Mouse (Mus musculus) kidney, adult 2 months (tissue): ENCODE results near the gene Cope. TPM values are rescaled to one million over a fixed set of nuclear protein-coding genes. Genes with fewer than 3 reads are reported as not detected.

Source experiments
- DNase-seq: peaks from one replicate; pipeline ENCODE4 v3.0.0; 2021
- H3K27ac ChIP-seq: fragments of 200-500 bp; 2 replicates; pipeline ENCODE4 v1.5.1; 2012; ENCODE audit warnings: low read depth, low read length, control low read depth, inconsistent platforms; ENCODE audit not compliant: insufficient read depth
- H3K27me3 ChIP-seq: fragments of 200-500 bp; replicated peaks from 2 replicates; pipeline ENCODE4 v1.6.1; 2012; ENCODE audit warnings: mild to moderate bottlenecking, moderate library complexity, low read length, inconsistent platforms; ENCODE audit not compliant: control insufficient read depth, insufficient read depth
- H3K36me3 ChIP-seq: fragments of 200-500 bp; 2 replicates; pipeline ENCODE4 v1.6.1; 2012; ENCODE audit warnings: mild to moderate bottlenecking, moderate library complexity, low read length, inconsistent platforms; ENCODE audit not compliant: control insufficient read depth, insufficient read depth
- H3K4me1 ChIP-seq: fragments of 200-500 bp; 2 replicates; pipeline ENCODE4 v1.6.1; 2011; ENCODE audit warnings: low read length; ENCODE audit not compliant: control insufficient read depth, insufficient read depth
- H3K4me3 ChIP-seq: fragments of 200-500 bp; 2 replicates; pipeline ENCODE4 v1.5.1; 2011; ENCODE audit warnings: mild to moderate bottlenecking, low read depth, low read length, control low read depth; ENCODE audit not compliant: insufficient read depth
- CTCF ChIP-seq: fragments of 200-500 bp; conservative IDR thresholded peaks from 2 replicates; pipeline ENCODE4 v1.5.1; 2011; ENCODE audit warnings: low read depth, mild to moderate bottlenecking, control low read depth, low read length, moderate library complexity, mixed read lengths; ENCODE audit not compliant: insufficient read depth, insufficient read length
- POLR2A ChIP-seq: fragments of 200-500 bp; IDR thresholded peaks from one replicate; pipeline ENCODE4 v1.6.1; 2011; ENCODE audit warnings: low read depth, low read length, control low read depth
- WGBS: fragments of 180-500 bp; shearing (Covaris S2); methylation state at CpG from one replicate; pipeline ENCODE4 v1.1.7; 2018; 5-methylcytosine and 5-hydroxymethylcytosine counted together
- polyA plus RNA-seq: library from polyadenylated mRNA; depleted of rRNA; stranded (reverse); fragments of >200 nt; gene quantifications from 2 replicates; pipeline ENCODE4 v1.2.3, GENCODE M21; 2012

The Cope gene
- polyA plus RNA-seq, 1 experiment: 277 TPM

DNA sequence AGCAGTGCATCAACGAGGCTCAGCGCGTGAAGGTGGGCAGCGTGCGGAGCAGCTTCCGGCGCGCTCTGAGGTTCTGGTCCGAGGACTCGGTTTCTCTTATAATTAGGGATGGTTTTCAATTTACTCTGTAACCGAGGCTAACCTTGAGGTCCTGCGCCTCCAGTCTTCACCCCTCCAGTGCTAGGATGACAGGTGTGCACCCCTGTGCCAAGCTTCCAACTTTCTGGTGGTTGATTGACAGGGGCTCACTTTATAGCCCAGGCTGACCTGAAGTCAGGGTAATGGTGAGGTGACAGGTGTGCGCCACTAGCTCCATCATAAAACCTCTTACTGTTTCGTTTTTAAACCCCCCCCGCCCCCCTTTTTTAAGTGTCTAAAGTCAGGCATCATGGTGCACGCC is 583 bp downstream of the Cope start:
- no peaks in the 10 kb centered on the region for H3K27me3 ChIP-seq
- no peak for TF ChIP-seq POLR2A
- no peak for TF ChIP-seq CTCF
- peaks cover 6% of the 10 kb centered on the region for H3K4me1 ChIP-seq
- WGBS: 2% methylated on average over 16 of the region's 16 CpGs
- H3K27ac ChIP-seq: peak overlapping the region; percentile 93
- DNase-seq: no peak
- H3K4me3 ChIP-seq: peak overlapping the region; percentile 95
- H3K36me3 ChIP-seq: no peaks in the 10 kb centered on the region

- Histone ChIP-seq H3K4me3 (no peak overlapping the region), H3K27me3 (no peaks in the 10 kb centered on the region), H3K27ac (no peak overlapping the region), H3K36me3 (no peaks in the 10 kb centered on the region), H3K4me1 (no peaks in the 10 kb centered on the region)
- DNase-seq: no peak
- 40% methylated on average over 2 of the region's 2 CpGs for WGBS
- peak; percentile 56 for TF ChIP-seq CTCF
- TF ChIP-seq POLR2A: no peak
Observed at GRCm38 (mm10) chr8:70309311-70309710, 7.0 kb downstream of the Cope start.

DNA sequence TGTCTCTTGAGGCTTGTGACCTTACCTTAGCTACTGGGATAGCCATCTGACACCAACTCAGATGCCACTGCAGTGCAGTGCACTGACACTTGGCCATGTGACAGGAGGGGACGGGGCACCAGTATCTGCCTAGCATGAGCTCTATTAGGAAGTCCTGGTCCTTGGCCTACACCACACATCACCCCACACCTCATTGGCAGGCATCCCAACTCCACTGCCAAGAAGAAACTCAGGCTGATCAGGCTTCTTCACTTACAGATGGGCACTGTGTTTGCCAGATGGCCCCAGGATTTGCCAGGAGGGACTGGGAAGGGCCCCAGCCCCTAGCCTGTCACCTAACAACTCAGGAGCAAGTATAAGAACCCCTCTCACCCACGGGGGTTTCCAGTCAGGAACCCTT is 11.1 kb downstream of the Cope start:
- no peak overlapping the region for H3K27ac ChIP-seq
- H3K36me3 ChIP-seq: no peaks in the 10 kb centered on the region
- H3K4me3 ChIP-seq: no peak overlapping the region
- no peak for DNase-seq
- H3K27me3 ChIP-seq: no peaks in the 10 kb centered on the region
- H3K4me1 ChIP-seq: 0 out of 2 replicates have a peak, but pooled peaks cover 3% of the 10 kb centered on the region
- TF ChIP-seq POLR2A: no peak
- no peak for TF ChIP-seq CTCF
- WGBS: 68% methylated on average over 2 of the region's 2 CpGs

- peak; percentile 31 for DNase-seq
- Histone ChIP-seq H3K27ac (no peak within 1 kb of the TSS), H3K4me1 (0 out of 2 replicates have a peak, but pooled peaks cover 3% of the 10 kb centered on the region), H3K27me3 (no peaks in the 10 kb centered on the region), H3K4me3 (peak within 1 kb of the TSS; percentile 52), H3K36me3 (no peaks in the 10 kb centered on the region)
- TF ChIP-seq CTCF: no peak
- no peak for TF ChIP-seq POLR2A
- WGBS: 5% methylated on average over 66 of the region's 66 CpGs
Observed at GRCm38 (mm10) chr8:70315624-70316510, 13.5 kb downstream of the Cope start, which contains the start of gene Cers1. TSS of gene Cers1 (plus strand) at chr8:70315775.

DNA sequence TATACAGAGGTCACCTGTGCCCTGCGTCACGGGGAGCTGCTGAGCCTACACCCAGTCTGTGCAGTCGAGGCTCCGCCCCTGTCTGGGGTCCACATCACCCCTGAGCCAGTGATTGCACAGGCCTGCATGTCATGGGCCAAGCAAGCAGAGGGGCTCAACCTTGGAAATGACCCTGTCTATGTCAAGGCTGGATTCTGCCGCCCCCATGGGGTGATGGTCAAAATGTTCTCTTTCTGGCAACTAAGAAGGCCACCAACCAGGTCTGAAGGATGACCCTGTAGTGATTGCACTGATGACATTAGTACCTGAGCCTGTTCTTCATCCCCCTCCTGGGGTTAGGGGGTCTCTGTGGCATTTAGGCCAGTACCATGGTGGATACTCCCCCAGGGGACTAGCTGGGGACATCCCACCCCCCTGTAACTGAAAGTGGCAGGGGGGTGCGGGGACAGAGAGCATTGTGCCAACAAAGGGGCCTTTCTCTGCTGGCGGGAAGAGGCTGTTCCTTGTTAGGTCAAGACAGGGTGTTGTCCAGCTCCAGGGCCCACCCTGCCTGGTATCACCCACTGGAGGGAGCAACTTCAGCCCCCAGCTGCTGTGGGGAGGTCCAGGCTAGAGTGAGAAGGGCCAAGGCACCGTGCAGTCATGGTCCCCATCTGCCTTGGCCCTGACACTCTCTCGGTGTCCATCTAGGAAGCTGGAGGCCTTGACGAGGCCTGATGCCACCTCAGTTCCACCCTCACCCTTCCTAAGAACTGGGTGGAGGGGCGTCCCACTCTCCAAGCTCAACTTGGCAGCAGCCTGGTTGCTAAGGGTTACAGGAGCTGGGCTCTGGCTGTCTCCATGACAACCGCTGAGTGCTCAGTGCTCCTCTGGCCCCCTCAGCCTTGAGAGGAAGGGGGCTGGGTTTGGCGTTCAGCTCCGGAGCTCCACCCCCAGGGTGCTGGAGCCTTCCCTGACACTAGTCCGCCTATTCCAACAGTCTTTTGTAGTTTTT is 14.5 kb downstream of the Cope start:
- Histone ChIP-seq H3K36me3 (no peaks in the 10 kb centered on the region), H3K27ac (no peak overlapping the region), H3K27me3 (no peaks in the 10 kb centered on the region), H3K4me1 (0 out of 2 replicates have a peak, but pooled peaks cover 3% of the 10 kb centered on the region), H3K4me3 (no peak overlapping the region)
- whole genome bisulfite sequencing: 32% methylated on average over 15 of the region's 15 CpGs
- DNase-seq: no peak
- TF ChIP-seq POLR2A: no peak

GRCm38 (mm10) chr8:70317872-70318271 is 15.6 kb downstream of the Cope start:
- 93% methylated on average over 5 of the region's 5 CpGs for WGBS
- H3K27me3 ChIP-seq: no peaks in the 10 kb centered on the region
- DNase-seq: no peak
- no peak overlapping the region for H3K27ac ChIP-seq
- no peak overlapping the region for H3K4me3 ChIP-seq
- TF ChIP-seq POLR2A (no peak), CTCF (no peak)
- 0 out of 2 replicates have a peak, but pooled peaks cover 3% of the 10 kb centered on the region for H3K4me1 ChIP-seq
- H3K36me3 ChIP-seq: no peaks in the 10 kb centered on the region

- no peak overlapping the region for H3K27ac ChIP-seq
- H3K36me3 ChIP-seq: no peaks in the 10 kb centered on the region
- no peak for DNase-seq
- no peaks in the 10 kb centered on the region for H3K4me1 ChIP-seq
- H3K4me3 ChIP-seq: no peak overlapping the region
- TF ChIP-seq CTCF (no peak), POLR2A (no peak)
- WGBS: 88% methylated on average over 3 of the region's 3 CpGs
- no peaks in the 10 kb centered on the region for H3K27me3 ChIP-seq
Observed at GRCm38 (mm10) chr8:70323716-70324115, 21.4 kb downstream of the Cope start.
